Comparison of ENCODE assay signal across 10 mouse cellular contexts in genomic region chr12:3928841-3929240, GRCm38 (mm10). TPM values are rescaled to one million over a fixed set of nuclear protein-coding genes. Genes with fewer than 3 reads are reported as not detected.
A peak's percentile ranks its signal among the peaks of the same experiment; 100 is the strongest.
DNase-seq lines count a peak whose midpoint lies in the region; ATAC-seq and TF ChIP-seq lines count a peak whose summit lies in the region.
"Had no signal": no experiment of that assay in that cellular context is flagged by ENCODE, and none has a peak within 500 bp of the region (broad histone marks: within the 10 kb centered on the region; RNA-seq: fewer than 3 reads in every experiment).

No protein-coding gene starts in this region.

- peak; percentile 66 for TF ChIP-seq CTCF in cerebellum, adult 2 months (IDR thresholded peaks at IDR 0.05; ENCODE audit: borderline replicate concordance, insufficient read depth, low read depth, low read length)
- peak; percentile 58 for TF ChIP-seq CTCF in kidney, postnatal 0 days (IDR thresholded peaks at IDR 0.05; ENCODE audit: low read depth)

- H3K9ac ChIP-seq in kidney, postnatal 0 days (ENCODE audit: low read depth, low read length): no peak overlapping the region
- H3K9ac ChIP-seq: heart, embryonic 13.5 days had no signal

- no peak overlapping the region for H3K4me3 ChIP-seq in cerebellum, adult 2 months (replicated peaks; ENCODE audit: insufficient read depth, low read depth, low read length)
- H3K4me3 ChIP-seq in kidney, postnatal 0 days (replicated peaks; ENCODE audit: low read depth, low read length): no peak overlapping the region
- H3K4me3 ChIP-seq in forebrain, embryonic 10.5 days: no peak overlapping the region
- H3K4me3 ChIP-seq: heart, embryonic 13.5 days had no signal

- no peak for TF ChIP-seq POLR2A in cerebellum, adult 2 months (IDR thresholded peaks at IDR 0.05; ENCODE audit: borderline replicate concordance, insufficient read depth, low read length)

- H3K4me2 ChIP-seq in kidney, postnatal 0 days (ENCODE audit: low read length): no peak overlapping the region
- H3K4me2 ChIP-seq: heart, embryonic 13.5 days; midbrain, embryonic 11.5 days had no signal

- no peaks in the 10 kb centered on the region; the same call in 1 of the 2 replicates for H3K4me1 ChIP-seq in cerebellum, adult 2 months (ENCODE audit: control insufficient read depth, insufficient read depth, low read length)
- no peaks in the 10 kb centered on the region for H3K4me1 ChIP-seq in kidney, postnatal 0 days (replicated peaks; ENCODE audit: insufficient read depth, low read length)
- no peaks in the 10 kb centered on the region for H3K4me1 ChIP-seq in forebrain, embryonic 10.5 days

- 30% methylated on average over 3 of the region's 3 CpGs for WGBS in cerebellum, adult 2 months
- 75% methylated on average over 3 of the region's 3 CpGs for WGBS in kidney, postnatal 0 days
- whole genome bisulfite sequencing in forebrain, embryonic 10.5 days: 86% methylated on average over 3 of the region's 3 CpGs

- no peaks in the 10 kb centered on the region for H3K36me3 ChIP-seq in kidney, postnatal 0 days (ENCODE audit: insufficient read depth, low read length)
- no peaks in the 10 kb centered on the region for H3K36me3 ChIP-seq in forebrain, embryonic 10.5 days (replicated peaks)
- H3K36me3 ChIP-seq: heart, embryonic 13.5 days had no signal

- ATAC-seq in kidney, postnatal 0 days (replicated peaks; ENCODE audit: low FRiP score, low read depth): no peak

- no peaks in the 10 kb centered on the region for H3K27me3 ChIP-seq in cerebellum, adult 2 months (ENCODE audit: control insufficient read depth, insufficient read depth, low read length)
- no peaks in the 10 kb centered on the region for H3K27me3 ChIP-seq in kidney, postnatal 0 days (ENCODE audit: insufficient read depth, low read length)
- no peaks in the 10 kb centered on the region for H3K27me3 ChIP-seq in forebrain, embryonic 10.5 days (ENCODE audit: poor library complexity, severe bottlenecking)
- H3K27me3 ChIP-seq: heart, embryonic 13.5 days had no signal

- no peaks in the 10 kb centered on the region for H3K9me3 ChIP-seq in kidney, postnatal 0 days (replicated peaks; ENCODE audit: low read length)
- no peaks in the 10 kb centered on the region for H3K9me3 ChIP-seq in forebrain, embryonic 10.5 days
- H3K9me3 ChIP-seq: heart, embryonic 13.5 days had no signal

- H3K27ac ChIP-seq in cerebellum, adult 2 months (ENCODE audit: insufficient read depth, low read length): no peak overlapping the region
- no peak overlapping the region for H3K27ac ChIP-seq in kidney, postnatal 0 days
- H3K27ac ChIP-seq in forebrain, embryonic 10.5 days: no peak overlapping the region
- H3K27ac ChIP-seq: heart, embryonic 13.5 days had no signal

- peak; percentile 47 to 49 for DNase-seq in cerebellum, adult 2 months
- DNase-seq in cerebellum, postnatal 4 days (ENCODE audit: low spot score in 2 of 2): no peak
- DNase-seq in kidney, postnatal 0 days (ENCODE audit: low spot score): no peak
- DNase-seq in kidney, adult 9 months: no peak
- peak; percentile 32 for DNase-seq in adipocyte (ENCODE audit: low spot score)
- DNase-seq in lung, postnatal 36 days: peak; percentile 11
- no peak for DNase-seq in forebrain, embryonic 10.5 days (ENCODE audit: extremely low spot score, low spot score)
- no peak for DNase-seq in urinary bladder, postnatal 14 days (ENCODE audit: low spot score)

RNA-seq across cellular contexts. Expression of gene Pomc, which starts 25.9 kb away (rescaled TPM):
- polyA plus RNA-seq in cerebellum, adult 2 months (2012; rRNA removed): 3.0 and 4.1 TPM in 2 replicates
- polyA plus RNA-seq in kidney, postnatal 0 days (2015; fragmentation: Nextera tagmentation; extraction: Ambion mirVana): 2.1 and 2.7 TPM in 2 replicates
- polyA plus RNA-seq in forebrain, embryonic 10.5 days (2016; fragmentation: Nextera tagmentation; extraction: Ambion mirVana): 6.1 and 9.1 TPM in 2 replicates

Comparison
In these comparisons a context has a peak if more than half of its experiments do, and no peak if none do; other contexts are left out.
1. DNase-seq: peak in cerebellum, adult 2 months (2 of 2), adipocyte (single experiment) and lung, postnatal 36 days (single experiment); none in cerebellum, postnatal 4 days (0 of 2), kidney, postnatal 0 days (single experiment), kidney, adult 9 months (single experiment), forebrain, embryonic 10.5 days (single experiment) and urinary bladder, postnatal 14 days (single experiment).